Mouse (Mus musculus): ENCODE data around the gene Wdr74.

GRCm38 (mm10) chr19:8765562-8765961 lies 29.9 kb downstream of the Wdr74 start:
- TF ChIP-seq POLR2A (IDR thresholded peaks at IDR 0.05; ENCODE audit: insufficient read depth, low read length), result no peak
- TF ChIP-seq CTCF (IDR thresholded peaks at IDR 0.05; ENCODE audit: low read depth, low read length), result no peak
